Mouse (Mus musculus): ENCODE results near the gene Kcnd2.

Kcnd2 gene

DNA sequence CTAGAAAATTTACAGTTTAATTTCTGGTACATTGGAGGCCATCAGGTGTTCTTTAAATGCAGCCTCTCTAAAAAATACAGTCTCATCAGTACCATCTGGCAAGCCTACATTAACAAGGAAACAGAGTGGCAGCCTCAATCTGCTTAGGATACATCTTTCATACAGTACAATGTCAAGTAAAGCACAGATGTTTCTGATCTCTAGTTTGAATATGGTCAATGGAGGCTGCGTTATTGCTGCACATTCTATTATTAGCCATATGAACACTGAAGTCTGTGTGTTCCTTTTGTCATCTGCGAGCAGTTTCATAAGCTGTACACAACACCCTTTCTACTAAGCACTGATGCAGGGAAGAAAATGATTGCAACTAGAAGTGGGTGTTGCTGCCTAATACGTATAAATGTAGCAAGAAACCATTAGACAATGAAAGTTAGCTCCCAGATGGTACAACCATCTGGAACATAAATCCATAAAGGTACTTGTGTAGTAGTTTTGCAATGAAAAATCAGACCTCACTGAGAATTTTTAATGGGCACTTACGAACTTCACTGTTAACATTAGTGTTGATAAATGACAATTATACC, 209.0 kb downstream of the Kcnd2 start:
- no peak for DNase-seq

DNA sequence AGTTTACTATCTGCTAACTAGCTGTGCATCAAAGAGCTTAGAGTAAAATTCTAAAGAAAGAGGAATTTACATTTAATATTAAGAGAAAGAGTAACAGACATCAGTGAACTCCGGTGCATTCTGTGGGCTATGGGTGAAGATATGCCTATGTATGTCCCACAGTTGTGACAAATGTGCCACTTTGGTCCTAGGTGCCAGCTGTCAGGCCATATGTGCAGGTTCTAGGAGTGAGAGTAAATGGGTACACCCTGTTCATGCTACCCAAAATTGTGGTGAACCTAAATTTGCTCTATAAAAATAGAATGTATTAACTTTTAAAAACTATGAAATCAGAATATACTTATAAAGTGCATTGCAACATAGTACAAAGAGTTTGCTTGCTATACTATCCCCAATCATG, 215.8 kb downstream of the Kcnd2 start:
- peak; percentile 22 for DNase-seq

DNA sequence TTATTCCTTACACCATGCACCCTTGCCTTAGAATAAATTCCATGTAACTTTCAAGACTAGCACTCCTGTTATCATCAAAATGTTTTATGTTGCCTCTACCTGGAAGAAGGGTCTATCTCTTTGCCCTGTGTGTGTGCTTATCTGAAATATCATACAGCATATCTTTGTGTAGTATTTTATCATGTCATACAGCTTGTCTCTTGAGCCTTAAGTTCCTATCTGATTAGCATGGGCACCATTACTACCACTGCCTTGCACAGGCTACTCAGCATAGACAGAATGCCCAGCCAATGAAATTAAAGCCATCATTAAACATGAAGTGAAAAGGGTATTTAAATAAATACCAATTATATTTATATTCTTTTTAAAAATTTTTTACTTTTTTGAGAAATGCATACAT, 249.4 kb downstream of the Kcnd2 start:
- no peak for DNase-seq

DNA sequence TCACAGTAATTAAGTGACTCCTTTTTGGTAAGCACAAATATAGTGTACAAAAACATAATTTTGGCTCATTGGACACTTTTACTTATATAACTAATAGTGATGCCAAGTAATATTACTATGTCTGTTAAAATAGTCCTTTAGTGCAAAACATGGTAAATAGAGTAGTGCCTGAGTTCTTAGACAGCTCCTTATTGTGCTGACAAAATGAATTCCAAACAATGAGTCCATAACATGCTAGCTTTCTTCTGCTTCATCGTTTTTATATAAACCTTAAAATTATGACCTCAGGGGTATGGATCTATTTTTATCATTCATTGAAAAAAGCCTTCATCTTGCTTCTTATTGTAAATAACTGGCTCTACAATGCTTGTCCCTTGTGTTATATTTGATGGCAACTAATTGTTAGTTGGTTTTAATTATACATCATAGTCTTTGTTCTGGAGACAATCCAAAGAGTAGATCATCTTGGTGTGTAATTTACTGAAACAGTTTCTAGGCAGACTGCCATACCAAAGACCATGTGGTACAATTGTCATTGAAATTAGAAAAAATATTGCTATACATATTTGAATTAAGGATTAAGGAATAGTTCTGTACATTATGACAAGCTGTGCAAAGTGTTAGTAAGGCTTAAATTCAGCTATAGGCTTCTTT, 256.7 kb downstream of the Kcnd2 start:
- no peak for DNase-seq

DNA sequence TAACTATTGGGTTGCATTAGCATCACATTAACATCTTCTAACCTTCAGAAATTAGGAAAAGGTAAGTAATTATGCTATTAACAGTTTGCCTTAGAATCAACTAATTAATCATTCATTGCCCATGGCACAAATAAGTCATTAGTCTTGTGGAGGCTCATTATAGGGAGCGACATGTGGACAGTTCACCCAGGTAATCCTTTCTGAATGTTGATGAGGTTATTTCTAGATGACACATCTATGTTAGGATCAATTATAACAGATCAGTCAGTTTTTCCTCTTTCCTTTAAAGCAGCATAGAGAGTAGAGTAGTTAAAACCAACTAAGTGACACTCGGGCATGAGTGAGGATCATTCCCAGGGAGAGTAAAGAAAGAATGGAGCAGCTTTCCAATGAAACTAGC, 267.4 kb downstream of the Kcnd2 start:
- no peak for DNase-seq

DNA sequence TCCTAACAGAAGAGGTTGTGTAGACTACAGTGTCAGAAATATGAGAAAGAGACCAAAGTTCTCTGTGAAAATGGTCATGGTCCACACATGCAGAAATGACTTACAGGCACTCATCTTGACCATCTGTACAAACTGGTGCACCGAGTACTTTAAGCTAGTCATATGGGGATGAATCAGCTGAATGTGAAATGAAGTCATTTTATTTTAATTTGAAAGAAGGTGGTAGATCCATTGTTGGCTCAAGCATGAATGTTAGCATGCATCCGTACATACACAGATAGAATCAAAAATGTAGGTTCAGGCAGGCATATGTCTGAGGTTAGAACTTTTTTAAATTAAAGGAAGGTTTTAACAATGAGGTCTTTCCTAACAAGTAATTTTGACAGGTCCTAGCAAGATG, 273.2 kb downstream of the Kcnd2 start:
- no peak for DNase-seq

DNA sequence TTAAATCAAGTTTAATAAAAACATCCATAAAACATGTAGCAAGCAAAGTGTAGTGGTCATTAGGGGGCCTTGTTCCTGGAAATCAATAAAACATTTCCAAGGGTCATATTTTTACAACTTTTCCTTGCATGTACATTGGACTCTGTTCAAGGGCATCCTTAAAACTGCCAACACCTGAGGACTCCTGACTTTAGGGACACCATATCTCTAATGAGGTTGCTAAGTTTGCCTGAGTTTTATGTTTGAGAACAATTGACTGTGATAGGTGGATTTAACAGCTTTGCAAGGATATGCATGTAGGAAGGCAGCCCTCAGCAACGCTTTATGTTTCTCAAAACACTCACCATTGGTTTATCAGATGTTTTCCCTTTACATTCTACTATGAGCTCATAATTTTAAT, 287.6 kb downstream of the Kcnd2 start:
- no peak for DNase-seq

DNA sequence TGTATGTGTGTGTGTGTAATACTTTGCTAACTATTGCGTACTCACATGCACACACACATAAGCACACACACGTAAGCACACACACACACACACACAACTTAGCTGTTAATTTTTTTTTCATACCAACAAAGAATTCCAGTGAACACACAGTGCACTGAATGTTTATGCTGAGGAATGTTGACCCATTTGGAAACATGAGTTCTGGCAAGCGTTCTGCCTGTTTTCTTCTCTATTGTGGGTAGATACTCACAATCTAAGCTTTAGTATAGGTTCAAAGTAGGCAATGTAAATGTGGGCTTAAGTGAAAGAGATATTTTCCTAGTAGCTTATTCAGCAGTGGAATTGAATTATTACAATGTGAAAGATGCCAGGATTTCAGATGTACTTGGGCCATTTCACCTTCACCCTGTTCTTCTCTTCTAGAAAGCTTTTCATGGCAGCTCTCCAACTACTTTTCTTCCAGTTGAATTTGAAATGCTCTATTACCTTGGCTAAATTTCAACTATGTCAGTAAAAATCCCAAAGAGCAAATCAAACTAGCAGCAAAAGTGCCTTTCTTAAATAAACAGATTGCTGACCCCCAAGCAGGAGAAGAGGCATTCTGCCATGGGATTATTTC, 295.4 kb downstream of the Kcnd2 start:
- DNase-seq, result no peak

DNA sequence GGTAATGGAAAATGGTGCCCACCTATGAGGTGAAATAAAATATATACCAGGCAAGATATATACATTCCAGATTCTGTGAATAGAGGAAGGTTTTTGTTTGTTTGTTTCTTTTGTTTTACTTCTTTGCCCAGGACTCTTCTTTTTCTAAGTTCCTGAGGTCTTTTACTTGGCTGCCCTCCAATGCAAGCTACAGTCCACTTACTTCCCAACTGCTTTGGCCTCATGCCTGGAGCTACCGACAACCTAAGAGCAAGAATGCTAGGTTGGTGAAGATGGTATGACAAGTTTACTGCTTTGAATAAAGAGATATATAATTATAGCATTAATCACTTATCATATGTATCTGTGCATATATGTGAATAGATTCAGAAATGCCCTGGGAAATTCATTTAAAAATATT, 305.0 kb downstream of the Kcnd2 start:
- no peak for DNase-seq

DNA sequence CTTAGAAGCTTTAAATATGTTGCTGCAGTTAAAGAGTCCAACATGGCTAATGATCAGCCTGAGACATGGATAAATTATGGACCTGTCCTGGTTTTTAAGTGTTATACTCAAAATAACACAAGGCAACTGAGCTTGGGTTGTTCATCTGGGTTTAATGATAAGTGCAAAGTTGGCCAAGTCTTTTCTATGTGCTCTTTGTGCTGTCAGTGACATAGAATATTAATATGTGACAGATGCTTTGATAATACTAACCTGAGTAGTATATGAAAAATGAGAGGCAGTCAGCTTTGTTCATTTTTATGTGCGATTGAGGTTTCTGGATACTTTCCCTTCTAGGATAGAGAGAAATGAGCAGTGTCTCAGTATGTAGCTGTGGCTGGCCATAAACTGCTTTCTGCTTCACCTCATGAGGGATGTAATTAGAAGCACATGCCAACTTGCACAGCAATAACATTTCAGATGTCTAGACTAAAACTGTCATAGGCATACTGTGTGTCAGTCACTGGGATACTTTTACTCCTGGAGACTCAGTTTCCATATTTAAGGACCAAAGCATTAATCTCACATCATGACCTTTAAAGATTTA, 312.3 kb downstream of the Kcnd2 start:
- DNase-seq, result no peak

DNA sequence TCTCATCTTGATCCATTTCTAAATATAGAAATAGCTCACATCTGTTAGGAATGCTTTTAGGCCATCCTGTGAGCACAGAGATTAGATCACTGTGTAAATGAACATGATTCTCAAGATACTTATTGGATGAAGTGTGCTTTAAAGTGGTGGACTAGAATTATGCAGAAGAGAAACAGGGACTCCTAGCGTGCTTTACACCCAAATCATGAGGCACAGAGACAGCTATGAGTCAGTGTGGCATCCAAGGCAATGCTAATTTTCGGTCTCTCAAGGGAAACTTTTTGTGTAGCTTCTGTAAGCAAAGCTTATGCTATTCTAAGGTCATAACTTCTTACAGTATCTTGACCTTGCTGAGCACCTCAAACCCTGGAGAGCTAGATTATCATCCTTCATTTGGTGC, 318.7 kb downstream of the Kcnd2 start:
- no peak for DNase-seq

DNA sequence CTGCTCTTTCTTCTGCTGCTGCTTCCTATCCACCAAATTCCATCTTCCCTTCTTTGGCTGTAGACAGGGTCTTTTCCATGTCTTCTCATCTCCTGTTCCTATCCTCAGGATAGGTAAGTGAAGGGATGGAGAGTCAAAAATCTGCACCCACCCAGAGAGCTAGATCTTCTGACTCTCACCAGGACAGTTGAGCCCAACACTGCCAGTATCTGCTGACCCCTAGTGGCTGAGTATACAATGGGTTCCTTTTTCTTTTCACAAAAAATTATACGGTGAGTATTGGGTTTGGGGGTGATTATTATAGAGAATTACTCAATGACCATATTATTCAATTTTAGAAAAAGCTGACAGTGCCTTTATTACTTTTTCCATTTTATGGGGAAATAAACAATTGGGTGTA, 319.5 kb downstream of the Kcnd2 start:
- peak; percentile 24 for DNase-seq

DNA sequence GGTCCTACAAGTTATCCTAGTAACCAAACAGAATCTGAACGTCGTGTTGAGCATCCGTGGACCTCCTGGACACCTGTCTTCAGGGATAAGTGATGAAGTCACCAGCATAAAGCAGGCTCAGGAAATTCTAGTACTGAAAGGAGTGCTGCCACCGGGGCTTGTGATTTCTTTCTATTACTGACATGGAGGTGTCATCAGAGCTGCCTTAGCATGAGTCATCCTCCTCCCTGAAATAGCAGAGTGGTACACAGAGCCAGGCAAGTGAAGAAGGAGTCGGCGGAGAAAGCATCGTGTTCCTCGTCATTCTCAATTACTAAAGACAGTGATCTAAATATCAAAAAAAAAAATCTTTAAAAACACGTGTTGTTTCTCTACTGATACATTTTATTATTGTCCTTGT, 336.2 kb downstream of the Kcnd2 start:
- DNase-seq, result no peak

DNA sequence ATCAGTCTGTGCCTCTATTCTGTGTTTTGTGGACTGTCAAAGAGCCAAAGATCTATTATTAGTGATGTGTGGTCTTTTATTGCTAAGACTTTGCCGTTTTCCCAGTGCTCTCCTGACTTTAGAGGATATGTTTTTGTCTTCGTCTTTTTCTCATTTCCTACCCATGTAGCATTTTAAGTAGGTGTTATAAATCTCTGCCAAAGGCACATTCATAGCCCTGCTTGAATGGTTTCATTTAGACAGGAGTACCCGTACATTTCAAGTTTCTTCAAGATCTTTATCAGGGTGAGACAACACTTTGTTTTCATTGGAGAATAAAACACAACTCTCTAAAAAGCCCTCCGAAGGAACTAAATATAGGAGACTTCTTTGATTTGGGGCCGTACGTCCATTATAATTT, 355.7 kb downstream of the Kcnd2 start:
- no peak for DNase-seq

DNA sequence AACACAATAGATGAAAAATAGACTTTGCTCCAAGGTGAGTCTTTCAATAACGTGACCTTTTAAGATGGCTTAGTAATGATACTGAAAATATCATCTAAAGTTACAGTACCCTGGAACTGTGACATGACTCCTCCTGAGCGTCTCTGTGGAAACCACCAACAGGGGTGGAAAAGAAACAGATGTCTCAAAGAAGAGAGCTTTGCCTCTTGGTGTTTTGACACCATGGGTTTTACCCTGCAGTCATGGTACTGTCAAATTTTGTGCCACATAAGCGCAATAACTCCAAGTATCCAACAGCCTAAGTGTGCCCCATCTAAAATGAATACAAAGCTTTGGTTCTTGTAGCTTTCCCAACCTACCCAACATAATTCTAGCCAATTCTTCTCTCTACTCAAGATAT, 374.9 kb downstream of the Kcnd2 start:
- no peak for DNase-seq

DNA sequence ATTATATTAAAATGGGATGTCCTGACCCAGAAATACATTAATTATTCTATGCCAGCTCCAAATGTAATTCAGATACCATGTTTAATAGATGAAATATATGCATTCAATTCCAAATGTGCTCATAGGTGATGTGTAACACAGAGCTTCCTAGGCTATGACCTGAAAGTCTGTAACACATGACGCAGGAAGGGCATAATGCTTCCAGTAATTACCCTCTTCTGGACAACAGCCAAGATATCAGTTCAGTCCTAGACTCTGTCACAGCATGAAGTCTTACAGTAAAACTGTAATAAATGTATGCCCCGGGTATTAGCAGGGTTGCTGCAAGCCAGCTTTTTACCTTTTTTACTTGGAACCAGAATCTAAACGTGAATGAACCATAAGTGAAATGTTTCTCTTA, 382.1 kb downstream of the Kcnd2 start:
- DNase-seq, result no peak

DNA sequence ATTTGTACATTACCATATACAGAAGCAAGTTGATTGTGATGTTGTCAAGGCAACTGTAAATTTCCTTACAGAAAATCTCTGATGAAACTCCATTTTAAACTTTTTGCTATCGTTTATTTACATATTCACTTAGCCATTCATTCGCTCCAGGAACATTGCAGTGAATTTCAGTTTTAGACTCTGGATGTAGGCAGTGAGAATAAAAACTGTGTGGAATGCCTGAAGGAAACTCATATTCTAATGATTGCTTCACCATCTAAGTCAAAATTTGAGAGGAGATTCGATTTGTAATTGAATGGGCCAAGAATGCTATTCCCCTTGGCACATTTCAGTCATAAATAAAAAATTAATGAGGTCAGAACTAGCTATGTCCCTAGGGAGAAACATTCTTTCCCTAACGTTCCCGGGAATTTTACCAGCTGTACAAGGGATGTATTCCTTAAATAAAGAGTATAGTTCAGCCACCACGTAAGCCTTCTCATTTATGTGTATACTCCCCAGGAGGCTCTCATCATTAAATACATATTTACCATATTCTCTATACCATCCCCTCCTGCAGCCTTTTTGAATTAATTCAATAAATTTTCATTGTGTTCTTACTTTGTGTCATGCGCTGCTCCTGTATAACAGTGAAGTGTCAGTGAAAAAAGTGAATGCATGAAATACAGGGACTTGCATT, 394.2 kb downstream of the Kcnd2 start:
- DNase-seq, result no peak

DNA sequence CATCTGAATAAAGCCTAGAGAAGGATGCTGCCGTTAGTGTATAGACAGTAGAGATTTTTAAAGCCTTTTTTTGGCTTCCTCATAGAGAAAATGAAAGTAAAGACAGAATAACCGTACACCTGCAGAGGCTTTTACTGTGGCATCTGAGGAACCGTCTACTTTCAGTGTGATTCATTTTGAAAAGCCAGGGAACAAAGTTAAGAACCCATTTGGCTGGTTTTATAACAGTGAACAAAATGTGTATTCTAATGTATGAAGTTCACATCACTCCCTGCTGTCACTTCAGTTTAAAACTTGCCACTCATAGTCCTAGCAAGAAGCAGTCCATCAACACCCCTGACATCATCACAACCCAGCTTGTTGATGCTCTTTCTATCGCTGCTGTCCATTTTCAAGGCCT, 414.7 kb downstream of the Kcnd2 start:
- no peak for DNase-seq

DNA sequence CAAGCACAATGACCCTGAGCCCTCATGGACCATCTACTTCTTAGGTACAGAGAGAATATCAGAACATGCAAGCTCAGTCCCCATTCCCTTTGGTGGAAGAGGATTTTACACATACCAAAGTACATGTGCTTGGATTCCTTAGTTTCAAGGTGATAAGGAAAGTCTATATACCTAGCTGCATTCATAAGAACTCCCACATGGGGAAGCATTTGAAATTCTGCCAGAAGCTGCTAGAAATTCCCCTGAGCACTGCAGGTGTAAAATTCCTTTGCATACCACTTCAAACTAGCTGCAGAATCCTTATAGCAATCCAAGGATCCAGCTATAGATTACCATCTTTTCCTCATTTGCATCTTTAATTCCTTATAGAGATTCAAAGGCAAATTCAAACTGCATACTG, 440.4 kb downstream of the Kcnd2 start:
- no peak for DNase-seq

DNA sequence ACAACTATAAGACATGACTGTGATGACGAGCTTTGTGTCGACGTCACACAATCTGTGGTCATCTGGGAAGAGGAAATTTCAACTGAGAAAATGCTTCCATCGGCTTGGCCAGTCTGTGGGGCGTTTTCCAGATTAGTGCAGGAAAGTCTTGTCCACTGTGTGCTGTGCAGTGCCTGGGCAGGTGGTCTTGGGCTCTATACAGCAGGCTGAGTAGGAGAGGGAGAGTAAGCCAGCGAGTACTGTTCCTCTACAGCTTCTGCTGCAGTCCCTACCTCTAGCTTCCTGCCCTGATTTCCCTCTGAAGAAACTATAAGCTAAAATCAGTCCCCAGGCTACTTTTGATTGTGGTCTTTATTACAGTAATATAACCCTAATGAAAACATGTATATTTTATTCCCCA, 448.8 kb downstream of the Kcnd2 start:
- DNase-seq, result no peak

DNA sequence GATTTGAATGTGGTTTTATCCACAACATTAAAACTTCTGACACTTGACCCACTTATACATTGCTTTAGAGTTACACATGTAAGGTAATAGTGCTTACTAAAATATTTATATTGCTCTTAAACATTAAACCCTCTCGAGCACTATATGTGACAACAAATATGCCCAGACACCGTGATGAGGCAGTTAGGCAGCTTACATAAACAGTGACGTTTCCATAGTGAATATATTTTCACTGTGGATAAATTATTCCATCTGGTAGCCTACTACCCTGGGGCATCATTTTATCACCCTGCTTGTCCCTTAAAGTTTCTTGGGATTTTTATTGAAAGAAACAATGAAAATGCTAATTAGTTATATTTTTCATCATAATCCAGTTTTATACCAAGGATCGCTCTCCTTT, 449.3 kb downstream of the Kcnd2 start:
- DNase-seq, result no peak

DNA sequence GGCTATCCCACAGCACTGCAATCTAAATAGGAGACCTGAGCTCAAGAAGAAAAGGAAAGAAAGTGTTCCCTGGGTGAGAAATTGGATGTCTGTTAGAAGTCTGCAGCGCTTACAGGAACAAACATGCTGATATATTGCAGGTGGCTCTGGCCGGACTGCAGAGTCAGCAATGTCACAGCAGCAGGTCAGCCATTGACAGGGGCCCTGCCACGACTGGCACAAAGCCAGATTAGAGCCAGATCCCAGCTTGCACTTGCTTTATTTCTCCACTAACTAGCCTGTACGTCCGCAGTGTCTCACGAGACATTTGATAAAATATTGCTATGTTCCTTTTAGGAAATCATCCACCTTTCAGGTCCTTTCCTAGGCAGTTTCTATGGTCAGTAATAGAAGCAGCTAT, 468.9 kb downstream of the Kcnd2 start:
- peak; percentile 83 for DNase-seq

DNA sequence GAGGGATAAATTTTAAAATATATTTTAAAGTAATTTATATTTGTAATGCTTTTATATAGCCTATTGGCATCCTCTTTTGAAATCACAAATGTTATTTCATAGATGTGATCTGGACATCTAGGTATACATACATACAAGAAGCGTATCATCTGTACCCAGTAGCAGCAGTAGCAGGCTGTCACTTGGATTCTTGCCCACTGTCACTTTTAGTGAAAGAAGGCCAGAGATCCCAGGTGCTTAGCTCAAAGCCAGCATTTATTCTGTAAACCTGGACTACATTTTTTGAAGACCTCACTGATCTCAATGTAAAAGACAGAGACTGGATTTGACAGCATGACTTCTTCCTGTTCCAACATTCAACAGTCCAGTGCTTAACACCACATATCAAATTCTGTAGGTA, 471.1 kb downstream of the Kcnd2 start:
- DNase-seq, result peak; percentile 70

DNA sequence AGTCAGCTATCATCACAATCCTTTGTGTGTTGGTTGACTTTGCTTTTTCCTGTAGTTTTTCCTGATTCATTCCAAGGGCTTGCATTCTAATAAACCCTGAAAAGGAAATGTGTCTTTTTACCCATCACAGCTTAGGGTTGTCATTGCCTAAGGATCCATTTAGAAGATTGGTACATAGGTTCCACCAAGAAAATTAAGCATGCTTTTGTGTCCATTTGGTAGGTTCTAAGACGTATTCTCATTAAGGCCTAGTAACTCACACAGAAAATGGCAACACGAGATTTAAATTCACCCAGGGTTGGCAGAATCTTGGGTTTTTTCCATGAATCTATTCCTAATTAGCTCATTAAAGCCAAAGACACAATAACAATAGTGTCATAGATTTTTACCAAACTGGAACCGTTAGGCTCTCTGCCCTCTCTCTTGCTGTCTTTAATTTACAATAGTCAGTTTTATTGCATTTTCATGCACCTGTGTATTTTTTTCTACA, 477.6 kb downstream of the Kcnd2 start:
- no peak for DNase-seq

Data from cerebellum, adult 9-11 months (tissue).